Mouse (Mus musculus) embryonic fibroblast, embryonic 13.5 days (primary cell): ENCODE measurements around the gene Pard3.

Source experiments
- CTCF ChIP-seq: IDR thresholded peaks from 2 replicates; pipeline ENCODE4 v1.5.1; 2011; ENCODE audit warnings: mild to moderate bottlenecking, control low read depth, low read length, moderate library complexity, borderline replicate concordance; ENCODE audit not compliant: insufficient read depth
- POLR2A ChIP-seq: IDR thresholded peaks from 2 replicates; pipeline ENCODE4 v1.6.1; 2011; ENCODE audit warnings: low read depth, mild to moderate bottlenecking, control low read depth, low read length, moderate library complexity

DNA sequence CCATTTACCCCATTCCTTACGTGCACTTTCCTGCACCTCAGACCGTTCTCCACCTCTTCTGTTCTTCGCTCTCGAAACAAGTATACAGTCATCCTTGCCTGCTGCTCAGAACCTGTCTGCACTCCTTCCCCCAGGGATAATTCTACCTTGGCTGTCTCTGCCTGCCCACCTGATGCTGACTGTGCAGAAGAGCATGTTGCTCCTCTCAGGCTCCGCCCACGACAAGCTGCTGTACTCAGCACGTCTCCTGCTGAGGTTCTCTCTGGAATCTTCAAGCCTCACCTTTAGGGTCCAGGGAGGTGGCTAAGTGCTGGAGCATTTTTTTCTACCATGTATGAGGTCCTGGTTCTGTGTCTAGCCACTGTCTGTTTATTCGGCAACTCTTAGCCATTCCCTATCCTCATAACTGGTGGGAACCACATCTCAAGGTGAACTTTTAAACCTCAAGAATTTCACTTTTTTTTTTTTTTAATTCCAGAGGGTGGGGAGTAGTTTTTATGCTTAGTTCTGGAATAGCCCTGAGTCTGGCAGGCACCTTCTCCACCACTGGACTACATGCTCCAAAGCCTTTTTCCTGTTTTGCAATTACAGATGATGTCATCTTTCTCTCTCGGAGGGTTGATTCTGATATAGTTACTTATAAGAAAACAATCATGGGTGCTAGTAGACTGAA, 376.6 kb downstream of the Pard3 start:
- TF ChIP-seq CTCF: no peak
- TF ChIP-seq POLR2A: no peak
